Mouse (Mus musculus) MEL (cell line): ENCODE measurements around the gene Asic3.

Experiments used
- CTCF ChIP-seq, 3 experiments: IDR thresholded peaks in 2 of 3; conservative IDR thresholded peaks in 1 of 3; 2 replicates each; pipeline ENCODE4 v1.5.1; 2011 to 2012; ENCODE audit warnings: low read length in 3 of 3, low read depth in 2 of 3, mild to moderate bottlenecking in 2 of 3, improper control_type of control experiment in 1 of 3, inconsistent platforms in 1 of 3, mixed read lengths in 1 of 3, moderate library complexity in 1 of 3; ENCODE audit not compliant: control insufficient read depth in 1 of 3, insufficient read depth in 1 of 3, poor library complexity in 1 of 3, severe bottlenecking in 1 of 3
- GATA1 ChIP-seq: IDR thresholded peaks from 2 replicates; pipeline ENCODE4 v1.6.1; 2011; ENCODE audit warnings: low read depth, low read length, improper control_type of control experiment
- HCFC1 ChIP-seq: IDR thresholded peaks from 2 replicates; pipeline ENCODE4 v1.6.1; 2012; ENCODE audit warnings: low read depth, mild to moderate bottlenecking, inconsistent platforms, low read length, improper control_type of control experiment, moderate library complexity
- JUND ChIP-seq: IDR thresholded peaks from 2 replicates; pipeline ENCODE4 v1.6.1; 2011; ENCODE audit warnings: low read depth, mild to moderate bottlenecking, improper control_type of control experiment, low read length
- KAT2A ChIP-seq: conservative IDR thresholded peaks from 2 replicates; pipeline ENCODE4 v1.6.1; 2012; ENCODE audit warnings: low read depth, low read length, improper control_type of control experiment, inconsistent platforms
- MAFK ChIP-seq: IDR thresholded peaks from 2 replicates; pipeline ENCODE4 v1.6.1; 2011; ENCODE audit warnings: low read depth, mild to moderate bottlenecking, low read length, improper control_type of control experiment, borderline replicate concordance
- POLR2AphosphoS2 ChIP-seq: IDR thresholded peaks from 2 replicates; pipeline ENCODE4 v1.6.1; 2011; ENCODE audit warnings: low read length, improper control_type of control experiment
- SMC3 ChIP-seq: IDR thresholded peaks from 2 replicates; pipeline ENCODE4 v1.6.1; 2011; ENCODE audit warnings: low read depth, low read length, improper control_type of control experiment
- TCF12 ChIP-seq: IDR thresholded peaks from 2 replicates; pipeline ENCODE4 v1.6.1; 2014; ENCODE audit warnings: low read depth, mild to moderate bottlenecking, inconsistent platforms, low read length, improper control_type of control experiment, moderate library complexity
- USF1 ChIP-seq: IDR thresholded peaks from 2 replicates; pipeline ENCODE4 v1.6.1; 2014; ENCODE audit warnings: low read depth, mild to moderate bottlenecking, inconsistent platforms, low read length, improper control_type of control experiment, moderate library complexity

- TF ChIP-seq JUND (no peak), TCF12 (no peak), MAFK (no peak), SMC3 (no peak), CTCF (IDR thresholded peaks at IDR 0.05 in 2 of 3, conservative IDR thresholded peaks at IDR 0.05 in 1 of 3; ENCODE audit: control insufficient read depth in 1 of 3, insufficient read depth in 1 of 3, low read depth in 2 of 3, low read length in 3 of 3, poor library complexity in 1 of 3, severe bottlenecking in 1 of 3) (peak in 1 of 3 experiments; percentile 0; a peak in 1 of 6 replicates), HCFC1 (peak; percentile 15; the same call in 1 of the 2 replicates), USF1 (no peak; the same call in 1 of the 2 replicates), POLR2AphosphoS2 (peak; percentile 12; the same call in 1 of the 2 replicates), GATA1 (no peak), KAT2A (no peak)
Observed at GRCm38 (mm10) chr5:24424861-24425411, 11.7 kb downstream of the Asic3 start.
